Mouse (Mus musculus): Measurements from ENCODE around the gene Rcor2. TPM values are rescaled to one million over a fixed set of nuclear protein-coding genes. Genes with fewer than 3 reads are reported as not detected.

Rcor2 gene
- total RNA-seq, 2 experiments from 2014 or later = 5.2 to 6.9 TPM

GRCm38 (mm10) chr19:7264088-7264765 lies 2.9 kb upstream of the Rcor2 start:
- peak; percentile 45 for ATAC-seq (replicated peaks; ENCODE audit: poor library complexity, severe bottlenecking)

- ATAC-seq (replicated peaks; ENCODE audit: poor library complexity, severe bottlenecking) = no peak
Measured at GRCm38 (mm10) chr19:7264766-7265331, 2.3 kb upstream of the Rcor2 start.

- no peak for ATAC-seq (replicated peaks; ENCODE audit: poor library complexity, severe bottlenecking)
Measured at GRCm38 (mm10) chr19:7265478-7266191, 1.5 kb upstream of the Rcor2 start.

- no peak for ATAC-seq (replicated peaks; ENCODE audit: poor library complexity, severe bottlenecking)
Measured at GRCm38 (mm10) chr19:7266421-7266831, 699 bp upstream of the Rcor2 start.

GRCm38 (mm10) chr19:7267781-7268721 lies 926 bp downstream of the Rcor2 start:
- ATAC-seq (replicated peaks; ENCODE audit: poor library complexity, severe bottlenecking) = peak; percentile 46

- peak; percentile 53 for ATAC-seq (replicated peaks; ENCODE audit: poor library complexity, severe bottlenecking)
Measured at GRCm38 (mm10) chr19:7268722-7269090, 1.6 kb downstream of the Rcor2 start.

GRCm38 (mm10) chr19:7269290-7270044 lies 2.3 kb downstream of the Rcor2 start:
- ATAC-seq (replicated peaks; ENCODE audit: poor library complexity, severe bottlenecking) = no peak

GRCm38 (mm10) chr19:7273486-7273885 lies 6.4 kb downstream of the Rcor2 start:
- no peak for ATAC-seq (replicated peaks; ENCODE audit: poor library complexity, severe bottlenecking)

GRCm38 (mm10) chr19:7274326-7274990 lies 7.3 kb downstream of the Rcor2 start:
- ATAC-seq (replicated peaks; ENCODE audit: poor library complexity, severe bottlenecking) = no peak

GRCm38 (mm10) chr19:7275131-7275789 lies 8.1 kb downstream of the Rcor2 start:
- ATAC-seq (replicated peaks; ENCODE audit: poor library complexity, severe bottlenecking) = no peak

- no peak for ATAC-seq (replicated peaks; ENCODE audit: poor library complexity, severe bottlenecking)
Measured at GRCm38 (mm10) chr19:7276053-7276659, 9.0 kb downstream of the Rcor2 start.

- no peak for ATAC-seq (replicated peaks; ENCODE audit: poor library complexity, severe bottlenecking)
Measured at GRCm38 (mm10) chr19:7276796-7277195, 9.7 kb downstream of the Rcor2 start.

- ATAC-seq (replicated peaks; ENCODE audit: poor library complexity, severe bottlenecking) = no peak
Measured at GRCm38 (mm10) chr19:7278200-7278906, 11.2 kb downstream of the Rcor2 start.

- ATAC-seq (replicated peaks; ENCODE audit: poor library complexity, severe bottlenecking) = peak; percentile 57
Measured at GRCm38 (mm10) chr19:7279114-7279513, 12.0 kb downstream of the Rcor2 start.

GRCm38 (mm10) chr19:7280557-7281330 lies 13.6 kb downstream of the Rcor2 start:
- ATAC-seq (replicated peaks; ENCODE audit: poor library complexity, severe bottlenecking) = no peak

GRCm38 (mm10) chr19:7286563-7287315 lies 19.6 kb downstream of the Rcor2 start:
- no peak for ATAC-seq (replicated peaks; ENCODE audit: poor library complexity, severe bottlenecking)

All from granulocyte monocyte progenitor cell, adult 5-6 weeks (primary cell).